Mouse (Mus musculus) MEL (cell line): ENCODE data around the gene Tbcb.

Experiments
- BHLHE40 ChIP-seq: IDR thresholded peaks from 2 replicates; pipeline ENCODE4 v1.6.1; 2012; ENCODE audit warnings: low read depth, mild to moderate bottlenecking, inconsistent platforms, low read length, improper control_type of control experiment, borderline replicate concordance
- MXI1 ChIP-seq: IDR thresholded peaks from 2 replicates; pipeline ENCODE4 v1.6.1; 2011; ENCODE audit warnings: mild to moderate bottlenecking, low read depth, low read length, improper control_type of control experiment
- POLR2A ChIP-seq, 2 experiments: IDR thresholded peaks; 2 replicates each; pipeline ENCODE4 v1.6.1; 2011 to 2012; ENCODE audit warnings: low read length in 2 of 2, mild to moderate bottlenecking in 2 of 2, control low read depth in 1 of 2, improper control_type of control experiment in 1 of 2, low read depth in 1 of 2, moderate library complexity in 1 of 2; ENCODE audit not compliant: control insufficient read depth in 1 of 2, insufficient read depth in 1 of 2, poor library complexity in 1 of 2
- TAL1 ChIP-seq: IDR thresholded peaks from 2 replicates; pipeline ENCODE4 v1.6.1; 2012; ENCODE audit warnings: mild to moderate bottlenecking, inconsistent platforms, low read length, moderate library complexity, mixed read lengths

GRCm38 (mm10) chr7:30195461-30195860, 36.6 kb downstream of the Tbcb start:
- no peak for TF ChIP-seq POLR2A (IDR thresholded peaks at IDR 0.05; ENCODE audit: control insufficient read depth in 1 of 2, insufficient read depth in 1 of 2, low read depth in 1 of 2, low read length in 2 of 2, poor library complexity in 1 of 2)
- no peak for TF ChIP-seq BHLHE40
- no peak for TF ChIP-seq MXI1
- no peak for TF ChIP-seq TAL1
